Mouse (Mus musculus) limb, embryonic 10.5 days (tissue): ENCODE data around the gene Arf1. TPM values are rescaled to one million over a fixed set of nuclear protein-coding genes. Genes with fewer than 3 reads are reported as not detected.

Source experiments
- DNase-seq: peaks from one replicate; pipeline ENCODE4 v3.0.0-alpha.2; 2017; ENCODE audit warnings: low spot score
- H3K27ac ChIP-seq: fragments of 300-500 bp; sonication (generic); 2 replicates; pipeline ENCODE4 v1.5.1; 2016; ENCODE audit warnings: mild to moderate bottlenecking
- H3K27me3 ChIP-seq: fragments of 300-500 bp; sonication (generic); 2 replicates; pipeline ENCODE4 v1.6.1; 2016; ENCODE audit warnings: low read depth, mild to moderate bottlenecking; ENCODE audit not compliant: poor library complexity, severe bottlenecking
- H3K36me3 ChIP-seq: fragments of 300-500 bp; sonication (generic); 2 replicates; pipeline ENCODE4 v1.6.1; 2016; ENCODE audit warnings: mild to moderate bottlenecking, moderate library complexity
- H3K4me1 ChIP-seq: fragments of 300-500 bp; sonication (generic); 2 replicates; pipeline ENCODE4 v1.6.1; 2016
- H3K4me3 ChIP-seq: fragments of 300-500 bp; sonication (generic); 2 replicates; pipeline ENCODE4 v1.5.1; 2016; ENCODE audit warnings: mild to moderate bottlenecking, moderate library complexity
- H3K9me3 ChIP-seq: fragments of 300-500 bp; sonication (generic); replicated peaks from 2 replicates; pipeline ENCODE4 v1.6.1; 2016; ENCODE audit warnings: mild to moderate bottlenecking
- WGBS: fragments of 180-500 bp; shearing (Covaris S2); methylation state at CpG from one replicate; pipeline ENCODE4 v1.1.7; 2016; 5-methylcytosine and 5-hydroxymethylcytosine counted together
- polyA plus RNA-seq: library from polyadenylated mRNA; unstranded; fragments of >200 nt; fragmentation: Nextera tagmentation; extraction: Ambion mirVana; gene quantifications from 2 replicates; pipeline ENCODE4 v1.2.1, GENCODE M21; 2016

Arf1 gene
- polyA plus RNA-seq: 648 and 692 TPM in 2 replicates

GRCm38 (mm10) chr11:59228122-59228953, at the start of gene Arf1:
Gene Arf1 (minus strand): TSS chr11:59228270.
- Histone ChIP-seq H3K36me3 (peaks cover 14% of the 10 kb centered on the region), H3K27ac (peak within 1 kb of the TSS; percentile 96), H3K4me1 (peaks cover 35% of the 10 kb centered on the region), H3K27me3 (no peaks in the 10 kb centered on the region), H3K9me3 (no peaks in the 10 kb centered on the region), H3K4me3 (peak within 1 kb of the TSS; percentile 89)
- 5% methylated on average over 59 of the region's 59 CpGs for WGBS
- peak; percentile 97 for DNase-seq

GRCm38 (mm10) chr11:59276877-59277276, 48.8 kb upstream of the Arf1 start:
- Histone ChIP-seq H3K4me3 (no peak overlapping the region), H3K27ac (no peak overlapping the region), H3K36me3 (no peaks in the 10 kb centered on the region), H3K4me1 (peaks cover 11% of the 10 kb centered on the region), H3K27me3 (peaks cover 57% of the 10 kb centered on the region), H3K9me3 (no peaks in the 10 kb centered on the region)
- 40% methylated on average over 2 of the region's 2 CpGs for WGBS
- no peak for DNase-seq

GRCm38 (mm10) chr11:59274184-59274583, 46.1 kb upstream of the Arf1 start:
- H3K9me3 ChIP-seq: no peaks in the 10 kb centered on the region
- WGBS: 84% methylated on average over 3 of the region's 3 CpGs
- peaks cover 36% of the 10 kb centered on the region for H3K27me3 ChIP-seq
- H3K36me3 ChIP-seq: no peaks in the 10 kb centered on the region
- no peak overlapping the region for H3K27ac ChIP-seq
- H3K4me1 ChIP-seq: peaks cover 11% of the 10 kb centered on the region
- H3K4me3 ChIP-seq: no peak overlapping the region
- no peak for DNase-seq

- Histone ChIP-seq H3K9me3 (0 out of 2 replicates have a peak, but pooled peaks cover 3% of the 10 kb centered on the region), H3K4me1 (peaks cover 30% of the 10 kb centered on the region), H3K4me3 (no peak overlapping the region), H3K27me3 (peaks cover 60% of the 10 kb centered on the region), H3K36me3 (no peaks in the 10 kb centered on the region), H3K27ac (no peak overlapping the region)
- WGBS: 34% methylated on average over 6 of the region's 6 CpGs
- DNase-seq: no peak
Observed at GRCm38 (mm10) chr11:59266727-59267126, 38.7 kb upstream of the Arf1 start.

GRCm38 (mm10) chr11:59265154-59265813, 37.2 kb upstream of the Arf1 start:
- no peak overlapping the region for H3K4me3 ChIP-seq
- DNase-seq: no peak
- peaks cover 30% of the 10 kb centered on the region for H3K4me1 ChIP-seq
- H3K27ac ChIP-seq: no peak overlapping the region
- WGBS: 63% methylated on average over 8 of the region's 8 CpGs
- H3K9me3 ChIP-seq: 0 out of 2 replicates have a peak, but pooled peaks cover 3% of the 10 kb centered on the region
- no peaks in the 10 kb centered on the region for H3K36me3 ChIP-seq
- H3K27me3 ChIP-seq: peaks cover 74% of the 10 kb centered on the region

- Histone ChIP-seq H3K9me3 (0 out of 2 replicates have a peak, but pooled peaks cover 3% of the 10 kb centered on the region), H3K27ac (peak overlapping the region; percentile 75), H3K27me3 (peaks cover 78% of the 10 kb centered on the region), H3K4me3 (peak overlapping the region; percentile 60), H3K36me3 (no peaks in the 10 kb centered on the region), H3K4me1 (peaks cover 30% of the 10 kb centered on the region)
- 2% methylated on average over 8 of the region's 8 CpGs for WGBS
- DNase-seq: peak; percentile 45
Observed at GRCm38 (mm10) chr11:59264593-59264992, 36.5 kb upstream of the Arf1 start.

- peak overlapping the region; percentile 75 for H3K27ac ChIP-seq
- peaks cover 78% of the 10 kb centered on the region for H3K27me3 ChIP-seq
- peaks cover 30% of the 10 kb centered on the region for H3K4me1 ChIP-seq
- WGBS: under 1% methylated on average over 56 of the region's 56 CpGs
- H3K9me3 ChIP-seq: 0 out of 2 replicates have a peak, but pooled peaks cover 3% of the 10 kb centered on the region
- H3K4me3 ChIP-seq: peak overlapping the region; percentile 60
- DNase-seq: peak; percentile 69
- H3K36me3 ChIP-seq: no peaks in the 10 kb centered on the region
Observed at GRCm38 (mm10) chr11:59263870-59264563, 35.9 kb upstream of the Arf1 start.

GRCm38 (mm10) chr11:59262308-59262707, 34.2 kb upstream of the Arf1 start:
- Histone ChIP-seq H3K27me3 (peaks cover 73% of the 10 kb centered on the region), H3K4me1 (peaks cover 30% of the 10 kb centered on the region), H3K36me3 (no peaks in the 10 kb centered on the region), H3K4me3 (no peak overlapping the region), H3K9me3 (no peaks in the 10 kb centered on the region), H3K27ac (no peak overlapping the region)
- DNase-seq: no peak

- Histone ChIP-seq H3K4me1 (peaks cover 23% of the 10 kb centered on the region), H3K4me3 (no peak overlapping the region), H3K27me3 (peaks cover 65% of the 10 kb centered on the region), H3K27ac (no peak overlapping the region), H3K9me3 (no peaks in the 10 kb centered on the region), H3K36me3 (no peaks in the 10 kb centered on the region)
- no peak for DNase-seq
- 80% methylated on average over 10 of the region's 10 CpGs for WGBS
Observed at GRCm38 (mm10) chr11:59260706-59261493, 32.8 kb upstream of the Arf1 start.

- Histone ChIP-seq H3K4me1 (peaks cover 13% of the 10 kb centered on the region), H3K27ac (no peak overlapping the region), H3K27me3 (peaks cover 53% of the 10 kb centered on the region), H3K4me3 (no peak overlapping the region), H3K36me3 (no peaks in the 10 kb centered on the region), H3K9me3 (no peaks in the 10 kb centered on the region)
- DNase-seq: no peak
- 89% methylated on average over 7 of the region's 7 CpGs for WGBS
Observed at GRCm38 (mm10) chr11:59259647-59260046, 31.6 kb upstream of the Arf1 start.

GRCm38 (mm10) chr11:59248101-59248500, 20.0 kb upstream of the Arf1 start:
- no peaks in the 10 kb centered on the region for H3K36me3 ChIP-seq
- no peak overlapping the region for H3K4me3 ChIP-seq
- peaks cover 52% of the 10 kb centered on the region for H3K27me3 ChIP-seq
- no peak overlapping the region for H3K27ac ChIP-seq
- WGBS: 65% methylated on average over 10 of the region's 10 CpGs
- H3K4me1 ChIP-seq: 0 out of 2 replicates have a peak, but pooled peaks cover 6% of the 10 kb centered on the region
- H3K9me3 ChIP-seq: no peaks in the 10 kb centered on the region
- no peak for DNase-seq

- H3K27ac ChIP-seq: no peak overlapping the region
- no peaks in the 10 kb centered on the region for H3K9me3 ChIP-seq
- no peak for DNase-seq
- H3K36me3 ChIP-seq: no peaks in the 10 kb centered on the region
- peaks cover 23% of the 10 kb centered on the region for H3K4me1 ChIP-seq
- 13% methylated on average over 6 of the region's 6 CpGs for WGBS
- peaks cover 74% of the 10 kb centered on the region for H3K27me3 ChIP-seq
- H3K4me3 ChIP-seq: no peak overlapping the region
Observed at GRCm38 (mm10) chr11:59243856-59244255, 15.8 kb upstream of the Arf1 start.
